ENCODE assay signal across 3 mouse cellular contexts in genomic region chr11:21530856-21531255, GRCm38 (mm10). TPM values are rescaled to one million over a fixed set of nuclear protein-coding genes. Genes with fewer than 3 reads are reported as not detected.
DNase-seq lines count a peak whose midpoint lies in the region; ATAC-seq and TF ChIP-seq lines count a peak whose summit lies in the region.
"Not testable (repeated sequence)": the region's sequence is repeated elsewhere in the genome, so short reads cannot be mapped to it uniquely, and the experiment has no call there.

No protein-coding gene starts in this region.

- H3K9ac ChIP-seq in CH12.LX (ENCODE audit: insufficient read depth, low read depth); MEL (ENCODE audit: control insufficient read depth, low read depth, low read length, poor library complexity, severe bottlenecking); intestine, postnatal 0 days (ENCODE audit: low read depth, low read length): not testable (repeated sequence)

- not testable (repeated sequence) for H3K4me3 ChIP-seq in CH12.LX (replicated peaks in 1 of 3; ENCODE audit: low read depth in 2 of 3, low read length in 2 of 3, poor library complexity in 1 of 3); MEL (ENCODE audit: control insufficient read depth in 1 of 2, insufficient read depth in 1 of 2, low read depth in 2 of 2, low read length in 2 of 2); intestine, postnatal 0 days (ENCODE audit: low read depth, low read length)

- not testable (repeated sequence) for H3K4me2 ChIP-seq in CH12.LX (ENCODE audit: insufficient read depth, low read depth, poor library complexity, severe bottlenecking); intestine, postnatal 0 days (replicated peaks; ENCODE audit: low read depth)

- not testable (repeated sequence) for ATAC-seq in intestine, postnatal 0 days

- in situ Hi-C loops in CH12.LX (cut with MboI; ENCODE audit: low pct_ligation_motif_present, low pct_unique_long_range_greater_than_20kb, low sequenced_read_pairs): not testable (repeated sequence)

- not testable (repeated sequence) for H3K27ac ChIP-seq in CH12.LX (ENCODE audit: insufficient read depth, low read depth); MEL (ENCODE audit: control insufficient read depth, low read depth, low read length); intestine, postnatal 0 days (ENCODE audit: low read depth, low read length)

- not testable (repeated sequence) for TF ChIP-seq EP300 in CH12.LX (IDR thresholded peaks at IDR 0.05; ENCODE audit: low read length); MEL (IDR thresholded peaks at IDR 0.05; ENCODE audit: low read depth in 1 of 2, low read length in 2 of 2)

- peak; percentile 49 for TF ChIP-seq RAD21 in CH12.LX (IDR thresholded peaks at IDR 0.05; ENCODE audit: low read depth, low read length)
- peak; percentile 12 for TF ChIP-seq RAD21 in MEL (IDR thresholded peaks at IDR 0.05; ENCODE audit: low read depth, low read length)

- 78% methylated on average over 2 of the region's 2 CpGs for WGBS in intestine, postnatal 0 days

- DNase-seq in CH12.LX (ENCODE audit: extremely low read depth); MEL (ENCODE audit: low read depth, low spot score): not testable (repeated sequence)

- peak in 1 of 2 experiments; percentile 52; a peak in 2 of 4 replicates for TF ChIP-seq CTCF in CH12.LX (conservative IDR thresholded peaks at IDR 0.05 in 1 of 2, IDR thresholded peaks at IDR 0.05 in 1 of 2; ENCODE audit: low read depth in 2 of 2, low read length in 2 of 2)
- not testable (repeated sequence) for TF ChIP-seq CTCF in MEL (IDR thresholded peaks at IDR 0.05 in 2 of 3, conservative IDR thresholded peaks at IDR 0.05 in 1 of 3; ENCODE audit: control insufficient read depth in 1 of 3, insufficient read depth in 1 of 3, low read depth in 2 of 3, low read length in 3 of 3, poor library complexity in 1 of 3, severe bottlenecking in 1 of 3)
- TF ChIP-seq CTCF in intestine, postnatal 0 days (IDR thresholded peaks at IDR 0.05; ENCODE audit: low read depth): peak; percentile 17; the same call in 1 of the 2 replicates

- not testable (repeated sequence) for TF ChIP-seq POLR2A in CH12.LX (IDR thresholded peaks at IDR 0.05; ENCODE audit: low read depth, low read length); MEL (IDR thresholded peaks at IDR 0.05; ENCODE audit: control insufficient read depth in 1 of 2, insufficient read depth in 1 of 2, low read depth in 1 of 2, low read length in 2 of 2, poor library complexity in 1 of 2)

- not testable (repeated sequence) for H3K36me3 ChIP-seq in CH12.LX (replicated peaks in 1 of 2; ENCODE audit: control insufficient read depth in 1 of 2, insufficient read depth in 1 of 2, low read length in 1 of 2); MEL (ENCODE audit: control insufficient read depth in 1 of 2, insufficient read depth in 2 of 2, low read length in 2 of 2); intestine, postnatal 0 days (ENCODE audit: control insufficient read depth, insufficient read depth)

- dilution Hi-C loops in CH12.LX (cut with MboI; ENCODE audit: extremely low pct_ligation_motif_present, extremely low pct_unique_long_range_greater_than_20kb, low sequenced_read_pairs): not testable (repeated sequence)

- H3K9me3 ChIP-seq in CH12.LX (replicated peaks; ENCODE audit: low read length); MEL (replicated peaks; ENCODE audit: insufficient read depth, low read length); intestine, postnatal 0 days (ENCODE audit: control insufficient read depth): not testable (repeated sequence)

- not testable (repeated sequence) for H3K27me3 ChIP-seq in CH12.LX (replicated peaks); MEL (ENCODE audit: control insufficient read depth in 1 of 2, insufficient read depth in 2 of 2, low read length in 2 of 2); intestine, postnatal 0 days (replicated peaks; ENCODE audit: control insufficient read depth, insufficient read depth, low read length)

- H3K79me2 ChIP-seq in CH12.LX (replicated peaks; ENCODE audit: control insufficient read depth, extremely low read depth, insufficient read depth, poor library complexity, severe bottlenecking); MEL (ENCODE audit: control insufficient read depth, insufficient read depth, low read length, poor library complexity): not testable (repeated sequence)

- H3K4me1 ChIP-seq in CH12.LX (ENCODE audit: control insufficient read depth in 1 of 2, insufficient read depth in 2 of 2); MEL (ENCODE audit: control insufficient read depth in 1 of 2, insufficient read depth in 2 of 2, low read length in 2 of 2); intestine, postnatal 0 days (replicated peaks; ENCODE audit: control insufficient read depth, insufficient read depth, low read length): not testable (repeated sequence)

TF ChIP-seq in CH12.LX, 34 proteins besides CTCF, POLR2A, EP300 and RAD21:
- TF ChIP-seq MYC (IDR thresholded peaks at IDR 0.05; ENCODE audit: low read depth, low read length) (peak; percentile 64; the same call in 1 of the 2 replicates), SMC3 (IDR thresholded peaks at IDR 0.05; ENCODE audit: low read depth, low read length) (peak; percentile 25)

RNA-seq across cellular contexts. Expression of gene Wdpcp, which starts 41.2 kb away (rescaled TPM):
- 2.0 and 3.2 TPM in 2 replicates for total RNA-seq in CH12.LX (2012; rRNA removed)
- 3.7 and 4.8 TPM in 2 replicates for total RNA-seq in CH12.LX (2014; rRNA removed)
- polyA plus RNA-seq in CH12.LX (2012; ENCODE audit: insufficient read length, low read depth): 2.9 and 5.6 TPM in 2 replicates
- total RNA-seq in MEL (2012; rRNA removed): 0.81 and 1.3 TPM in 2 replicates
- polyA plus RNA-seq in MEL (2012; ENCODE audit: insufficient read depth in 1 of 2, insufficient read length in 2 of 2, low read depth in 1 of 2, low replicate concordance in 2 of 2, missing spikeins in 1 of 2): 1 to 10 TPM in 1 of 2 experiments, not detected in 1; 1.3 TPM
- polyA plus RNA-seq in intestine, postnatal 0 days (2015; fragmentation: Nextera tagmentation; extraction: Ambion mirVana): 1.4 and 2.8 TPM in 2 replicates

RNA-seq across cellular contexts. Expression of gene Mdh1, which starts 41.3 kb away (rescaled TPM):
- total RNA-seq in CH12.LX (2012; rRNA removed): 233 and 243 TPM in 2 replicates
- total RNA-seq in CH12.LX (2014; rRNA removed): 440 and 456 TPM in 2 replicates
- polyA plus RNA-seq in CH12.LX (2012; ENCODE audit: insufficient read length, low read depth): 311 and 385 TPM in 2 replicates
- total RNA-seq in MEL (2012; rRNA removed): 175 and 208 TPM in 2 replicates
- polyA plus RNA-seq in MEL (2012; ENCODE audit: insufficient read depth in 1 of 2, insufficient read length in 2 of 2, low read depth in 1 of 2, low replicate concordance in 2 of 2, missing spikeins in 1 of 2): 100 to 1,000 TPM; 174 to 329 TPM
- 779 and 782 TPM in 2 replicates for polyA plus RNA-seq in intestine, postnatal 0 days (2015; fragmentation: Nextera tagmentation; extraction: Ambion mirVana)
